Mouse (Mus musculus) kidney, adult 2 months (tissue): ENCODE results near the gene Ypel2. TPM values are rescaled to one million over a fixed set of nuclear protein-coding genes. Genes with fewer than 3 reads are reported as not detected.
A peak's percentile ranks its signal among the peaks of the same experiment; 100 is the strongest.

Experiments used
- DNase-seq: peaks from one replicate; pipeline ENCODE4 v3.0.0; 2021
- H3K27ac ChIP-seq: fragments of 200-500 bp; 2 replicates; pipeline ENCODE4 v1.5.1; 2012; ENCODE audit warnings: low read depth, low read length, control low read depth, inconsistent platforms; ENCODE audit not compliant: insufficient read depth
- H3K27me3 ChIP-seq: fragments of 200-500 bp; replicated peaks from 2 replicates; pipeline ENCODE4 v1.6.1; 2012; ENCODE audit warnings: mild to moderate bottlenecking, moderate library complexity, low read length, inconsistent platforms; ENCODE audit not compliant: control insufficient read depth, insufficient read depth
- H3K36me3 ChIP-seq: fragments of 200-500 bp; 2 replicates; pipeline ENCODE4 v1.6.1; 2012; ENCODE audit warnings: mild to moderate bottlenecking, moderate library complexity, low read length, inconsistent platforms; ENCODE audit not compliant: control insufficient read depth, insufficient read depth
- H3K4me1 ChIP-seq: fragments of 200-500 bp; 2 replicates; pipeline ENCODE4 v1.6.1; 2011; ENCODE audit warnings: low read length; ENCODE audit not compliant: control insufficient read depth, insufficient read depth
- H3K4me3 ChIP-seq: fragments of 200-500 bp; 2 replicates; pipeline ENCODE4 v1.5.1; 2011; ENCODE audit warnings: mild to moderate bottlenecking, low read depth, low read length, control low read depth; ENCODE audit not compliant: insufficient read depth
- CTCF ChIP-seq: fragments of 200-500 bp; conservative IDR thresholded peaks from 2 replicates; pipeline ENCODE4 v1.5.1; 2011; ENCODE audit warnings: low read depth, mild to moderate bottlenecking, control low read depth, low read length, moderate library complexity, mixed read lengths; ENCODE audit not compliant: insufficient read depth, insufficient read length
- POLR2A ChIP-seq: fragments of 200-500 bp; IDR thresholded peaks from one replicate; pipeline ENCODE4 v1.6.1; 2011; ENCODE audit warnings: low read depth, low read length, control low read depth
- WGBS: fragments of 180-500 bp; shearing (Covaris S2); methylation state at CpG from one replicate; pipeline ENCODE4 v1.1.7; 2018; 5-methylcytosine and 5-hydroxymethylcytosine counted together
- polyA plus RNA-seq: library from polyadenylated mRNA; depleted of rRNA; stranded (reverse); fragments of >200 nt; gene quantifications from 2 replicates; pipeline ENCODE4 v1.2.3, GENCODE M21; 2012

The Ypel2 gene
- polyA plus RNA-seq, 1 experiment: 4.7 TPM

- no peaks in the 10 kb centered on the region for H3K36me3 ChIP-seq
- WGBS: 46% methylated on average over 6 of the region's 6 CpGs
- no peak overlapping the region for H3K27ac ChIP-seq
- H3K4me3 ChIP-seq: no peak overlapping the region
- peak; percentile 44 for DNase-seq
- TF ChIP-seq POLR2A: no peak
- no peak for TF ChIP-seq CTCF
- H3K4me1 ChIP-seq: peaks cover 6% of the 10 kb centered on the region; the same call in 1 of the 2 replicates
- H3K27me3 ChIP-seq: no peaks in the 10 kb centered on the region
These were observed 84.5 kb downstream of the Ypel2 start for GRCm38 (mm10) chr11:86909028-86909427.

- Histone ChIP-seq H3K4me1 (peaks cover 6% of the 10 kb centered on the region; the same call in 1 of the 2 replicates), H3K27ac (no peak overlapping the region), H3K4me3 (no peak overlapping the region), H3K36me3 (no peaks in the 10 kb centered on the region), H3K27me3 (no peaks in the 10 kb centered on the region)
- WGBS: 77% methylated on average over 5 of the region's 5 CpGs
- no peak for TF ChIP-seq POLR2A
- TF ChIP-seq CTCF: no peak
- DNase-seq: no peak
These were observed 85.5 kb downstream of the Ypel2 start for GRCm38 (mm10) chr11:86907889-86908590.

GRCm38 (mm10) chr11:86906767-86907662 lies 86.5 kb downstream of the Ypel2 start:
- DNase-seq: no peak
- H3K36me3 ChIP-seq: no peaks in the 10 kb centered on the region
- H3K4me1 ChIP-seq: peaks cover 6% of the 10 kb centered on the region; the same call in 1 of the 2 replicates
- H3K27me3 ChIP-seq: no peaks in the 10 kb centered on the region
- WGBS: 91% methylated on average over 11 of the region's 11 CpGs
- TF ChIP-seq CTCF: no peak
- no peak for TF ChIP-seq POLR2A
- no peak overlapping the region for H3K4me3 ChIP-seq
- H3K27ac ChIP-seq: no peak overlapping the region

GRCm38 (mm10) chr11:86906257-86906656 lies 87.2 kb downstream of the Ypel2 start:
- no peak overlapping the region for H3K4me3 ChIP-seq
- 96% methylated on average over 6 of the region's 6 CpGs for WGBS
- no peaks in the 10 kb centered on the region for H3K36me3 ChIP-seq
- no peaks in the 10 kb centered on the region for H3K27me3 ChIP-seq
- peaks cover 6% of the 10 kb centered on the region; the same call in 1 of the 2 replicates for H3K4me1 ChIP-seq
- DNase-seq: no peak
- TF ChIP-seq CTCF (peak; percentile 39), POLR2A (no peak)
- H3K27ac ChIP-seq: no peak overlapping the region

- no peaks in the 10 kb centered on the region for H3K36me3 ChIP-seq
- peaks cover 6% of the 10 kb centered on the region; the same call in 1 of the 2 replicates for H3K4me1 ChIP-seq
- DNase-seq: no peak
- H3K27ac ChIP-seq: no peak overlapping the region
- no peak overlapping the region for H3K4me3 ChIP-seq
- 76% methylated on average over 2 of the region's 2 CpGs for WGBS
- TF ChIP-seq POLR2A (no peak), CTCF (no peak)
- no peaks in the 10 kb centered on the region for H3K27me3 ChIP-seq
These were observed 88.2 kb downstream of the Ypel2 start for GRCm38 (mm10) chr11:86905261-86905660.

GRCm38 (mm10) chr11:86904706-86905105 lies 88.8 kb downstream of the Ypel2 start:
- H3K4me3 ChIP-seq: no peak overlapping the region
- H3K27me3 ChIP-seq: no peaks in the 10 kb centered on the region
- H3K4me1 ChIP-seq: peaks cover 6% of the 10 kb centered on the region; the same call in 1 of the 2 replicates
- no peak overlapping the region for H3K27ac ChIP-seq
- 86% methylated on average over 4 of the region's 4 CpGs for WGBS
- H3K36me3 ChIP-seq: no peaks in the 10 kb centered on the region
- DNase-seq: no peak
- TF ChIP-seq POLR2A: no peak
- TF ChIP-seq CTCF: no peak

GRCm38 (mm10) chr11:86898367-86898766 lies 95.1 kb downstream of the Ypel2 start:
- no peaks in the 10 kb centered on the region for H3K27me3 ChIP-seq
- no peak for DNase-seq
- WGBS: 50% methylated on average over 2 of the region's 2 CpGs
- no peak overlapping the region for H3K27ac ChIP-seq
- no peak overlapping the region for H3K4me3 ChIP-seq
- no peak for TF ChIP-seq POLR2A
- TF ChIP-seq CTCF: no peak
- H3K4me1 ChIP-seq: no peaks in the 10 kb centered on the region
- H3K36me3 ChIP-seq: no peaks in the 10 kb centered on the region
